Mouse (Mus musculus) splenic B cell, adult 2 months (primary cell): Measurements from ENCODE around the gene Olfr773.
"Not testable (repeated sequence)": the region's sequence is repeated elsewhere in the genome, so short reads cannot be mapped to it uniquely, and the experiment has no call there.

Experiments used
- DNase-seq: peaks from one replicate; pipeline ENCODE4 v3.0.0-alpha.2; 2011; ENCODE audit warnings: low read depth, low spot score
- H3K27me3 ChIP-seq: 2 replicates; pipeline ENCODE4 v1.6.1; 2012; ENCODE audit warnings: mild to moderate bottlenecking, low read length, moderate library complexity, mixed read lengths; ENCODE audit not compliant: control insufficient read depth, poor library complexity, insufficient read depth, severe bottlenecking
- H3K36me3 ChIP-seq: 2 replicates; pipeline ENCODE4 v1.6.1; 2012; ENCODE audit warnings: mild to moderate bottlenecking, low read length, moderate library complexity, mixed read lengths; ENCODE audit not compliant: control insufficient read depth, poor library complexity, insufficient read depth, severe bottlenecking

Gene Olfr773

DNA sequence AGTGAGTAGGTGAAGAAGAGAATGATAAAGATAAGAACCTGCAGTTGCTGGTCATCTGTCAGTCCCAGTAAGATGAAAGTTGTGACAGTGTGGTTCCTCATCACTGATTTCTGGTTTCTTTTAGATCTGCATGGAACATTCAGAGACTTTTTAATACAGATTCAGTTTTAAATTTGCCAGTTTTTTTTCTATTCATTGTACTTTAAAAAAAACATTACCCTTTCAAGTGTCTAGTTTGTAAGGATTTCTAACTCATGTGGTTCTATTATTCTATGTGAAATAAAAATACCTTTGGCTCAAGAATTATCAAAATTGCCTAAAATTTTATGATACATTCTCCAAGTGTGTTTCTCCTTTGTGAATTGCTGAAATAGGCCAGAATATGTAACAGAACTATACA, at the start of gene Olfr773:
Gene Olfr773 (minus strand): TSS at position 101 of the 400 bp plus-strand sequence.
- H3K27me3 ChIP-seq, H3K36me3 ChIP-seq, DNase-seq: not testable (repeated sequence)

DNA sequence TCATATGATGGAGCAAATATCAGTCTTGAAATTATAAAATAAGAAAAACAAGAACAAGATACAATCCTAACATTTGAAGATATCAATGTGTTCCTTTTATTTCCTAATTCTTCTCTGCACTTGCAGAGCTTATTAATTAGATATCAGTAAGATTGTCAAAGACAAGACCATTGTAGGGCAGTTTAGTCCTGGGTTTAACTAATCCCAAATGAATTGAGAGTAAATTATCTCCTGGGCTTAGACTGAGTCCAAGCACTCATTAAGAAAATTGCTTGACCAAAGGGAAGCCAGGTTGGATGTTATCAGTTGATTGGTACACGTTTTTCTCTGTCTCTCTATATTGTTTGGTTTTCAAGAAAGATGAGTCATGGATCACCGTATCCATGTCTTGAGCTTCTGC, 48.7 kb upstream of the Olfr773 start, which contains the start of gene Olfr774:
Gene Olfr774 (plus strand): TSS at position 301 of the 400 bp plus-strand sequence.
- Histone ChIP-seq H3K27me3 (no peaks in the 10 kb centered on the region), H3K36me3 (no peaks in the 10 kb centered on the region)
- no peak for DNase-seq

GRCm38 (mm10) chr10:129230737-129231136, 43.5 kb upstream of the Olfr773 start:
- DNase-seq = no peak
- no peaks in the 10 kb centered on the region for H3K36me3 ChIP-seq
- no peaks in the 10 kb centered on the region for H3K27me3 ChIP-seq

DNA sequence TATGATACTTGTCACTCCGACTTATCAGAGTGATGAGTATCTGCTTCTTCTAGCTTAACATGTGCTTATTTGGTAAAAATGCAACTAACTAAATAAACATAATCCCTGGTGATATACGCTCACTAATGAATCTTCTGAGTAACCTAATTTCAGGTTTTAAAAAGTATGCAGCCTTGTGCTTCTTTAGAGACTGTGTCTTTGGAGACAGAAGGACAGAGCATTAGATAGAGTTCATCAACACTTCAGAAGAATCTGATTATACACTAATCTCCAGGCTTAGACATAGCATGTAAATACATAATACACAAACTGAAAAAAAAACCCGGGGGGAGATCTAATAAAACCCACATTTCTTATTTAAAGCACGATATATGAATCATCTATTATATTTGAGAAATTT, 9.4 kb downstream of the Olfr773 start, which contains the start of gene Olfr772:
Gene Olfr772 (minus strand): TSS at position 101 of the 400 bp plus-strand sequence.
- H3K36me3 ChIP-seq, H3K27me3 ChIP-seq, DNase-seq: not testable (repeated sequence)

DNA sequence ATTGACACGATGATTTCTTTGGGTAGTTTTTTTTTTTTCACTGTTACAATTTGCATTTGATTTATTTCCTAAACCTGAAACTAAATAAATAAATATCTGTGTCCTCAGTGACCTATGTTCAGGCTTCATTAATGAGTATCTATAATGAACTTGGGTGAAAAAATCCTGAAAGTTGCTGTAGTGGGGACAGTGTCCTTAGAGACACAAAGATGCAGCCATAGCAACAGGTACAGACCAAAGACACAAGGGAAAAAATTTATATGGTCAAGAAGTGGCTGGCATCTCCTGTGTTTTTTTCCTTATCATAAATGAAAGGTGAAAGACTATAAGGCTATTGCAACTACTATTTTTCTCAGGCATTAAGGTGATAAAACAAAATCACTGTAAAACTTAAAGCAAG, 22.6 kb downstream of the Olfr773 start, which contains the start of gene Olfr771:
Gene Olfr771 (minus strand): TSS at position 101 of the 400 bp plus-strand sequence.
- Histone ChIP-seq H3K27me3 (no peaks in the 10 kb centered on the region), H3K36me3 (no peaks in the 10 kb centered on the region)
- DNase-seq = no peak

- no peaks in the 10 kb centered on the region for H3K27me3 ChIP-seq
- DNase-seq = no peak
- no peaks in the 10 kb centered on the region for H3K36me3 ChIP-seq
These were observed 48.3 kb downstream of the Olfr773 start, which contains the start of gene Olfr770 for GRCm38 (mm10) chr10:129138898-129139297. Gene Olfr770 (minus strand): TSS chr10:129138998.
